Mouse (Mus musculus) heart, adult 2 months (tissue): ENCODE data around the gene Bet1l.

ENCODE experiments used
- CTCF ChIP-seq: fragments of 200-600 bp; IDR thresholded peaks from 2 replicates; pipeline ENCODE4 v1.8.1; 2022; ENCODE audit warnings: antibody characterized with exemption, mild to moderate bottlenecking, moderate library complexity
- EP300 ChIP-seq: fragments of 200-500 bp; IDR thresholded peaks from 2 replicates; pipeline ENCODE4 v1.6.1; 2011; ENCODE audit warnings: low read depth, low read length, control low read depth; ENCODE audit not compliant: insufficient read depth
- POLR2A ChIP-seq: fragments of 200-500 bp; IDR thresholded peaks from 2 replicates; pipeline ENCODE4 v1.6.1; 2011; ENCODE audit warnings: mild to moderate bottlenecking, low read depth, low read length, control low read depth; ENCODE audit not compliant: insufficient read depth

DNA sequence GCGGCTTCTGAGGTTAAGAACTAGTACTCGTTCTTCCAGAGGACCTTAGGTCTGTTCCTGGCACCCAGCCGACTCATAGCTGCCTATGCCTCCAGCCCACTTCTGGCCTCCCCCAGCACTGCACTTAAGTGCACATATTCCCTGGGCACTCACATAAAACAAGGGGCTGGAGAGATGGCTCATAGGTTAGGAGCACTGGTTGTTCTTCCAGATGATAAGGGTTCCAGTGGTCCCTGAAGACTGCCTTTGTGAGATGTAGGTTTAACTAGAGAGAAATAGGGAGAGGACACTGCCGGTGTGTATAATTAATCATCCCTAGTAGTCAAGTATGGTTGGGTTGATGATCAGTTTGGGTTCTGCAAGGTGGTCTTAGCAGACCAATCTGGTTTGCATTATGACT lies 34.6 kb downstream of the Bet1l start:
- TF ChIP-seq CTCF (no peak), EP300 (no peak), POLR2A (no peak)
